Mouse (Mus musculus) layer of hippocampus, adult 9-11 months (tissue): ENCODE measurements around the gene Gm42417.

ENCODE experiments used
- DNase-seq: peaks from one replicate; pipeline ENCODE4 v3.0.0; 2022

The Gm42417 gene

DNA sequence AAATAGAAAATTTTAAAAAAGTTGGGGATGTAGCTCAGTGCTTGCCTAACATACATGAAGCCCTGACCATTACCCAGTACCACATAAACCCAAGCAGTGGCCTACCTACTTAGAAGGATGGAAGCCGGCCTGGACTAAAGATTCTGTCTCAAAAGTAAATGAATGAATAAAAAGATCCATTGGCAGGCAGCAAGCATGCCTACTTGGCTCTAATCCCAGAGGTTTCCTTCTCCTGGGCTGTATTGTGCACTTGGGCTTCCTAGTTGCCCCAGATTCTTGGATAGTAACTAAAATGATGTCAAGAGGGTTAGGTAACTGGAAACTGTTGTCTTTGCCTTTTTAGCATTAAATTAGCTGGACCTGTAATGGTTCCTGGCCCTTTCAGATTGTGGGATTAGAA lies 25.9 kb downstream of the Gm42417 start:
- DNase-seq, result no peak

DNA sequence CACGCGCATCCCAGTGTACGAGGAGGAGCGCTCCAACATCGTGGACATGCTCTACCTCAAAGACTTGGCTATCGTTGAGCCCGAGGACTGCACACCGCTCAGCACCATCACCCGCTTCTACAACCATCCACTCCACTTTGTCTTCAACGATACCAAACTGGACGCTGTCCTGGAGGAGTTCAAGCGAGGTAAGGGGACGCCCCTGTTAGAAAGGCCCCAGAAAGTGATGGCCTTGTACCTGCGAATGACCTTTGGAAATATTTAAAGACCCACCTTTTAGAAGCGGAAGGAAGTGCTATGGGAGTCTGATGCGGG lies 26.3 kb downstream of the Gm42417 start:
- no peak for DNase-seq

DNA sequence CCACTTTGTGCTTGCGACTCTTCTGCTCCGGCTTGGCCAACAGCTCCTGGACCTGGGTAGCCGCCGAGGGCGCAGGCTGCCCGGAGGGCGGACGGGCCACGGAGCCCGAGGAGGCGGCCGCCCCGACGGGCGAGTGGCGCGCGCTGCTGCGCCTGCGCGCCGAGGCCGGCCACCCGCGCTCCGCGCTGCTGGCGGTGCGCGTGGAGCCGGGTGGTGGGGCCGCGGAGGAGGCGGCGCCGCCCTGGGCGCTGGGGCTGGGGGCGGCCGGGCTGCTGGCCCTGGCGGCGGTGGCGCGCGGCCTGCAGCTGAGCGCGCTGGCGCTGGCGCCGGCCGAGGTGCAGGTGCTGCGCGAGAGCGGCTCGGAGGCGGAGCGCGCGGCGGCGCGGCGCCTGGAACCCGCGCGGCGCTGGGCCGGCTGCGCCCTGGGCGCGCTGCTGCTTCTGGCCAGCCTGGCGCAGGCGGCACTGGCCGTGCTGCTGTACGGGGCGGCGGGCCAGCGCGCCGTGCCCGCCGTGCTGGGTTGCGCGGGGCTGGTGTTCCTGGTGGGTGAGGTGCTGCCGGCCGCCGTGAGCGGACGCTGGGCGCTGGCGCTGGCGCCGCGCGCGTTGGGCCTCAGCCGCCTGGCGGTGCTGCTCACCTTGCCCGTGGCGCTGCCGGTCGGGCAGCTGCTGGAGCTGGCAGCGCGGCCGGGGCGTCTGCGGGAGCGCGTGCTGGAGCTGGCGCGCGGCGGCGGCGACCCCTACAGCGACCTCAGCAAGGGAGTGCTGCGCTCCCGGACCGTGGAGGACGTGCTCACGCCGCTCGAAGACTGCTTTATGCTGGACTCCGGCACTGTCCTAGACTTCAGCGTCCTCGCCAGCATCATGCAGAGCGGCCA lies 26.9 kb downstream of the Gm42417 start:
- DNase-seq, result peak; percentile 57

DNA sequence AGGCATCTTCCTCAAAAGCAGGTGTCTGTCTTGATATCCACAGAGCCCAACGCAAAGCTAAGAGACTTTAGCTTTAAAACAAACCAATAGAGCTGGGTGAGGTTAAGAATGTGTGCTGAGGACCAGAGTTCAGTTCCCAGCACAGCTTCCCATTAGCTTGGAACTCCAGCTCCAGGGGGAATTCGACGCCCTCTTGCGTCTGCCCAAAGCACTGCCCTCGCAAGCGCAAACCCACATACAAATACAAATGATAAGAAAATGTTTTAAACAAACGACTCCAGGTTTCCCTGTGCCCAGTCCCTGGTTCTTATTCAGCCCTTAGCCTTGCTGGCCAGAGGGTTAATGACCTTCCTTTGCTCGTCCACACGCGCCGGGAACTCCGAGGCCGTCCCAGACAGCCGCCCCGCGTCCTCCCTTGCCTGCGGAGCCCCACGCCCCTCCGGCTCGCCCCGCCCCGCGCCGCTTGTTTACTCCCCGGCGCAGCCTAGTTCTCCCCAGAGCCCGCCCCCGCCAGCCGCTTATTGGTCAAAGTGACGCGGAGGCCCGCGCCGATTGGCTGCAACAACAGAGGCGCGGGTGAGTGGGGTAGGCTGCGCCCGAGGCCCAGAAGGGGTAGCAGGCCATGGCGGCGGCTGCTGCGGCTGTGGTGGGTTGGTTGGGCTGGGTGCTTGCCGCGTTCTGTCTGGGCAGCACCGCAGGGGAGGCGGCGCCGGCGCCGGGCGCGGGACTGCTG lies 27.8 kb downstream of the Gm42417 start, which contains the start of gene Cnnm3:
Gene Cnnm3 (plus strand): TSS at position 579 of the 733 bp plus-strand sequence.
- peak; percentile 98 for DNase-seq

DNA sequence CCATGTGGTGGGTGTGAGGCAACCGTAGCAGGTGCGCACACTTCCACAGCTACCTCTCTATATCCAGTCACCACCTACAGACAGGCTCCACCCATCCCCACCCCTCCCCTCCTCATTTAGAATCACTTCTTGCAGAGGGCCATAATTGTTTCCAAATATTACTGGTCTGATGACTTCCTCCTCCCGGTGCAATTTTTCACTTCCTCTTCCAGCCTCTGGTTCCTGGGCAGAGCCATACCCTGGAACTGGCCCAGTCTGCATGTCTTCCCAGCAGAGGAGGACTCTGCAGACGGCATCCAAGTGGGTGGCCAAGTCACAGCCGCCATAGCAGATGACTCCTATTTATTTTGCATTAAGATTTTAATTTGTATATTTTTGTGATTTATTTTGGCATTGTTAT lies 31.0 kb downstream of the Gm42417 start:
- DNase-seq, result no peak

DNA sequence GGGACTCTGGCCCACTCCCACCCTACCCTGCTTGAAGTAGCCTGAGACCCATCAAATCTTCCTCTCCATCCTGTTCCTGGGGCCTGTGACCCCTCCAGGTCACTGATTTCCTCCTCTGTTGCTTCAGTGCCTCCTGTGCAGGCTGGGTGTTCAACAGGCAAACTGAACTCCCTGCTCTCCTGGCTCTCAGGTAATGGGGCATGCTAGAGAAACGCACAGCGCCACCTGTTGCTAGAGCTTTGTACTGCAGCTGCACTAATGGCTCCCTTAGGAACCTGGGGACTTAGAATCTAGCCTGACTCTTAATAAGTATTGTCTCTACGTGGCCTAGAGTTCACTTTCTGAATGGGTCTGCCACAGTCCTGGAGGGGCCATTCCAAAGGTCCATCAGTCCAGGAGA lies 38.0 kb downstream of the Gm42417 start:
- no peak for DNase-seq

DNA sequence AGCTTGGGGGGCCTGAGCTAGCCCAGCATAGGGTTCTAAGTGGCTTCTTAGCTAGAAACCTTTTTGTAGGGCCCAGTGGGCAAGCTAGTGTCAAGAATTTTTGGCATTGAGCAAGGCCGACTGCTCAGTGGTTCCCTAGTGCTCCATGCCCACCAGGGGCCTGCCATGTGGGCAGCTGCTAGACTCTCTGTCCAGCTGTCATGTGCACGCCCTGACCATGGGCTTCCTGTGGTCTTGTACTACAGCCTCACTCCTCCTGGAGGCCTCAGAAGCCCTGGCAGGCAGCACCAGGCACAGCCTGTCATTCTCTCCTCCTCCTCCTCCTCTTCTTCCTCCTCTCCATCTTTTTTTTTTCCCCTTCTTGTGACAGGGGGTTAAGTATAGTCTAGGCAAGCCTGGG lies 41.9 kb downstream of the Gm42417 start:
- no peak for DNase-seq

DNA sequence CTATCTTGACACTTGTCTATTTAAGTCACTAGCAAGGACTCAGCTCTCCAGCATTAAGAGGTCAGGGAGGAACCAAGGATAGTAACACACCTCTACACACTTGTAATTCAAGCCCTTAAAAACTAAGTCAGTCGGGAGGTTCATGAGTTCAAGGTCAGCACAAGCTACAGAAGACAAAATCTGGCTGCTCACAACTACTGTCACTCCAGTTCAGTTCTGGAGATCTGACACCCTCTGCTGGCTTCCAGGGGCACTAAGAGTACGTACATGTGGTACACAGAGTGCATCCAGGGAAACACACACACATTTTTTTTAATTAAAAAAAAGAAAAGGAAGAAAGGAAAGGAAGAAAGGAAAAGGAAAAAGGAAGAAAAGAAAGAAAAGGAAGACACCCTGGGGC lies 42.5 kb downstream of the Gm42417 start:
- DNase-seq, result no peak

DNA sequence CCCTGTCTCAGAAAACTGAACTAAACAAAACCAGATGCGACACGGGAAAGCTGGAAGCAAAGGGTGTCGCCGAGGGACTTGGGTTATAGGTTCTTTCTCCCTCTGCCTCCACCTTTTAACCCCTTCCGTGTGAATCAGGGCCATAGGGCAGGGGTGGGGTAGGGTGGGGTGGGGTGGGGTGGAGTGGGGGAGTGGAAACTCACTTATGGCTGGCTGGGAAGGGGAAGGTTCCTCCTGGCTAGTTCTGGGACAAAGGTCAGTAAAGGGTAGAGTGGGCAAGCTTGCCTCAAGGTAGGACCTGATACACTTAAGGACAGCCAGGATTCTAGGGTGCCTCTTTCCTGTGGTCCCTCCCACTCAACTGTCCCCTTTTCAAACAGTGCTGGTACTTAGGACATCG lies 45.9 kb downstream of the Gm42417 start:
- no peak for DNase-seq

DNA sequence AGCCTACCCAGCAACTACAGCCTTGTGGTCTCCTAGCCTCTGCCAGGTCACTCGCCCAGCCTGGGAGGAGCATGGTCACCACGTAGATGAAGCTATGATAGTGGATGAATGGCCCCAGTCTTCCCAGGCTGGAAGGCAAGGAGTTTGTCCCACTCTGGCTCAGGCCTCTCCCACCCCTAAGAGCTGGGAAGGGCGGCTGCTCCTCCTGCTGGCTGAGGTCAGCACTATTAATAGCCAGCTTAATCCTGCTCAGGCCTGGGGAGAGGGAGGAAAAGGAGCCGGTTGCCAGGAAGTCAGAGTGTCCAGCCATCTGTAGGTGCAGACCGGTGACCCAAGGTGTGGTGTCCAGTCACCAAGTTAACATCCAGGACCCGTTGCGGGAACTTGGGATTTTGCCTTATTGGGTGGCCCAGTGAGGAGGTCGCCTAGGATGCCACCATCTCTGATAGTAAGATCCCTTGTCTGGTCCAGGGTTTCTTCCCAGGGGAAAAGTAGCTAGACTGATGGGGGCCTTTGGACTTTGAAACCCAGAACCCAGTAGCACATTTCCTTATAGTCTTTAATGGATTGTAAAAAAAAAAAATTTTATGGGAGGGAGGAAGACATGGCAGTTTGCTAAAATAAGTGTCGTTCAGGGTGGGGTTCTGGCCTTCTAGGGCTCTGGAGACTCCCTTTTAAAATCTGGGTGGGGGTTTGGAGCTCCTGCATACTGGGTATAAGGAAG lies 46.7 kb downstream of the Gm42417 start:
- no peak for DNase-seq

DNA sequence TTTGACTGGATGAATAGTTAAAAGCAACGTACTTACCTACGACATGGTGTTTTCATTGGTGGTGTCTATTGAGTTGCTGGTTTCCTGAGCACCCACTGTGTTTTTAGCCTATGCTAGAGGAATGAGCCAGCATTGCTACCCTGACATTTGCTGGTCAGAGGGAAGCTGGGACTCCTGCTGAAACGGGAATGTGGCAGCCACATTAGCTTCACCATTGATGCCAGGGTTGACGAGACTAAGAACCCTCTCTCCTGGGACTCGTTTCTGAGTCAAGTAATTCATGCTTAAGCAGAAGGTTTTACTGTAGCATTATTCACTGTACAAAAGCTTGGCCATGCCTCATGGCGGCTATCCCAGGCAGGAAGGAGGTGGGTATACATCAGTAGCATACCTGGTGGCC lies 49.6 kb downstream of the Gm42417 start:
- no peak for DNase-seq

DNA sequence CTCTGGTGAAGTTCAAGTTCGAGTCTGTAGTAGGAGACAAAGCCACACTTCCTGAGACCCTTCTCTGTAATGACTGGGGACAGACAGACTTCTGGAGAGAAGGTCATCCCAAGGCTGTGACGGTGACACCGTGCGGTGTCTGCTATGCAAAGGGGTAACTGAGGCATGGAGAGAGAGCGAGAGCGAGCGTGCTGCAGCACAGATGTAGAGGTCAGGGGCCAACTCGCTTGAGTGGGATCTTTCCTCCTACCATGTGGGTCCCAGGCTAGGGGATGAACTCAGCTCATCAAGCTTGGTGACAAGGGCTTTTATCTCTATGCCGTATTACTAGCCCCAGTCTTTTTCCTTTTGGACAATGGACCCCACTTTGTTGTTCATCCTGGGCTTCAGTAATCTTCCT lies 52.1 kb downstream of the Gm42417 start:
- no peak for DNase-seq

DNA sequence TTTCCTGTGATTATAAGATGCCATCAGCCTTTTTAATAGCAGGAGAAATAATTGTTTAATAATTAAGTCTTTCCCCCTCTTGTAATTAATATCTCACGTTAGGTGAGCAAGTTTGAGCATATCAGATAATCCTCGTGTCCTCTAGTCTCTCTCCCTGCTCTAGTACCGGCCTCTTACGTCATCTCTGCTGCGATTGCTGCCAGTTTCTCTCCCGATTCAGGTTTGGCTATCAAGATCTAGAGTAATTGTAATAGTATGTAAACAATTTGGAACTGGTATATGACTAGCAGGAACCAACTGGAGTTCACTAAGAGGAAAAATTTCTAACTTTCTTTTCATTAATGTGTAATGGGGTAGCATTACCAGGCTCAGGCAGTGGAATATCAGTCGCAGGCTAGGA lies 54.1 kb downstream of the Gm42417 start:
- DNase-seq, result no peak

DNA sequence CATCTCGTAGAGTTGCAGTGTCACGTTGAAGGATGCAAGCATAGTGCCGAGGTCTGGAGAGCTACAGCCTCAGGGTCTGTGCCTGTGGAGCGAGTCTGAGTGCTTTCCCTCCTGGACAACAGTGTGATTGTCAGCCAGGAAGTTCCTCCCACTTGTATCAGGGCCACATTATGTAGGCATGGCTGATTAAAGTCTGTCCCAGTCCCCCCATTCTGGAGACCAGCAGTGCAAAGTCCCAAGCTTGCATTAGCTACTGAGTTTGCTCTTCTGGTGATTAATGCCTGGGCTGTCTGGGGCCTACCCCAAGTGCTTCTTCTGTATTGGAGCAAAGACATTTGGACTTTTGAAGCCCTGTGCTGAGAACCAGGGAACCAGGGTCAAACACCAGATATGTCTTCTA lies 55.4 kb downstream of the Gm42417 start:
- DNase-seq, result no peak
